Mouse (Mus musculus) liver, postnatal 0 days (tissue): ENCODE data around the gene Mad2l1bp.

Experiments
- CTCF ChIP-seq: sonication (generic); IDR thresholded peaks from 2 replicates; pipeline ENCODE4 v1.5.1; 2016; ENCODE audit warnings: antibody characterized with exemption, low read depth
- EP300 ChIP-seq: IDR thresholded peaks from 2 replicates; pipeline ENCODE4 v1.6.1; 2016; ENCODE audit warnings: antibody characterized with exemption, low read depth, mild to moderate bottlenecking

DNA sequence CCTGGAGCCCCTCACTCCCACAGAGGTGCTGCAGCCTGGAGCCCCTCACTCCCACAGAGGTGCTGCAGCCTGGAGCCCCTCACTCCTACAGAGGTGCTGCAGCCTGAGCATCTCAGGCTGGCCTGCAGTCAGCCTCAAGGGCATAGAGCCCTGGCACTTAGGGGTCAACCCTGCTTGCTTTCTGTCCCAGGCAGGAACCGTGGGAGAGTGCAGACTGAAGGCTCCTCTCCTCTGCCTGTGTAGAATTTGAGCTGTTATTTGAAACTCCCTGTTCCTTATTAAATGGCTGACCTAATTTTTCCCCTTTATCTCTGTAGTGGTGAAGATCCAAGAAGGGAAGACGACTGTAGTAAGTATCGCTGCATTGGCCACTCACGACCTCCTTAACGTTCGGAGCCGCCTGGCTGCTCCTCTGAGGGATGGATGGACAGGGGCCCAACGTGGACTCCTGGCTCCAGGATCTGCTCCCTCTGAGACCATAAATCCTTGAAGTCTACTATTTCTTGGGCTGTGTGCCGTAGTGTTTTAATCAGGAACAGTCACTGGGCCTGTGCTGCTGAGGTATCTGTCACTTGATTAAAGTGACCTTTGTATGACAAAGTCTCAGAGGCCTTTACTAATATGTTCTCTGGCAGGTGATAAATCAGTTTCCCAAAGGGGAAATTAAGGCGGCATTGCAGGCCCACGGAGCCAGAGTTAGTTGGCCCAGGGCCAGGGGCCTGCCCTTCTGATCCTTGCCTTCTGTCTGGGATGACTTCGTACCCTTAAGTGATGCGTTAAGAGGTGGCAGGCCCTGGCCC, 35.5 kb downstream of the Mad2l1bp start:
- TF ChIP-seq CTCF = no peak
- TF ChIP-seq EP300 = no peak
